Mouse (Mus musculus) forebrain, embryonic 14.5 days (tissue): Measurements from ENCODE around the gene Ddx39. TPM values are rescaled to one million over a fixed set of nuclear protein-coding genes. Genes with fewer than 3 reads are reported as not detected.

Experiments
- ATAC-seq: fragments of 200-750 bp; cut with Nextera tagmentation; 2 replicates; pipeline ENCODE4 v1.8.0; 2017; ENCODE audit warnings: mild to moderate bottlenecking, moderate library complexity
- DNase-seq: peaks from one replicate; pipeline ENCODE4 v3.0.0-alpha.2; 2015; ENCODE audit warnings: low spot score
- H3K27ac ChIP-seq: fragments of 300-500 bp; sonication (generic); 2 replicates; pipeline ENCODE4 v1.5.1; 2014; ENCODE audit warnings: low read depth, mild to moderate bottlenecking, control low read depth, low read length, moderate library complexity
- H3K27me3 ChIP-seq: fragments of 300-500 bp; sonication (generic); replicated peaks from 2 replicates; pipeline ENCODE4 v1.6.1; 2014; ENCODE audit warnings: low read length, control low read depth, mixed read lengths; ENCODE audit not compliant: control insufficient read depth, insufficient read depth
- H3K36me3 ChIP-seq: fragments of 300-500 bp; sonication (generic); 2 replicates; pipeline ENCODE4 v1.6.1; 2014; ENCODE audit warnings: low read length, control low read depth; ENCODE audit not compliant: control insufficient read depth, insufficient read depth
- H3K4me1 ChIP-seq: fragments of 300-500 bp; sonication (generic); 2 replicates; pipeline ENCODE4 v1.6.1; 2014; ENCODE audit warnings: antibody characterized with exemption, low read length, control low read depth; ENCODE audit not compliant: control insufficient read depth, insufficient read depth
- H3K4me2 ChIP-seq: fragments of 300-500 bp; sonication (generic); 2 replicates; pipeline ENCODE4 v1.6.1; 2014; ENCODE audit warnings: mild to moderate bottlenecking, control low read depth, low read length
- H3K4me3 ChIP-seq: fragments of 300-500 bp; sonication (generic); 2 replicates; pipeline ENCODE4 v1.5.1; 2014; ENCODE audit warnings: low read depth, low read length, control low read depth
- H3K9ac ChIP-seq: fragments of 300-500 bp; sonication (generic); 2 replicates; pipeline ENCODE4 v1.6.1; 2014; ENCODE audit warnings: mild to moderate bottlenecking, low read length, control low read depth, moderate library complexity
- H3K9me3 ChIP-seq: fragments of 300-500 bp; sonication (generic); replicated peaks from 2 replicates; pipeline ENCODE4 v1.6.1; 2016; ENCODE audit warnings: low read length, control low read depth, mixed read lengths; ENCODE audit not compliant: control insufficient read depth
- WGBS: fragments of 180-500 bp; shearing (Covaris S2); extraction: QIAGEN DNeasy Blood & Tissue Kit; methylation state at CpG from one replicate; pipeline ENCODE4 v1.1.7; 2014; 5-methylcytosine and 5-hydroxymethylcytosine counted together
- polyA plus RNA-seq: library from polyadenylated mRNA; unstranded; fragments of >200 nt; fragmentation: Nextera tagmentation; extraction: Ambion mirVana; gene quantifications from 2 replicates; pipeline ENCODE4 v1.2.1, GENCODE M21; 2014

Gene Ddx39
- polyA plus RNA-seq, 1 experiment from 2014 or later, result 133 TPM

- DNase-seq, result no peak
- ATAC-seq, result no peak; the same call in 1 of the 2 replicates
- H3K4me3 ChIP-seq, result peak overlapping the region; percentile 89
- H3K9ac ChIP-seq, result no peak overlapping the region
- peaks cover 6% of the 10 kb centered on the region for H3K36me3 ChIP-seq
- H3K4me1 ChIP-seq, result peaks cover 11% of the 10 kb centered on the region
- no peaks in the 10 kb centered on the region for H3K9me3 ChIP-seq
- no peaks in the 10 kb centered on the region for H3K27me3 ChIP-seq
- peak overlapping the region; percentile 44 for H3K4me2 ChIP-seq
- H3K27ac ChIP-seq, result no peak overlapping the region
- WGBS, result 16% methylated on average over 8 of the region's 8 CpGs
Measured at GRCm38 (mm10) chr8:83714676-83715030, 324 bp upstream of the Ddx39 start.

DNA sequence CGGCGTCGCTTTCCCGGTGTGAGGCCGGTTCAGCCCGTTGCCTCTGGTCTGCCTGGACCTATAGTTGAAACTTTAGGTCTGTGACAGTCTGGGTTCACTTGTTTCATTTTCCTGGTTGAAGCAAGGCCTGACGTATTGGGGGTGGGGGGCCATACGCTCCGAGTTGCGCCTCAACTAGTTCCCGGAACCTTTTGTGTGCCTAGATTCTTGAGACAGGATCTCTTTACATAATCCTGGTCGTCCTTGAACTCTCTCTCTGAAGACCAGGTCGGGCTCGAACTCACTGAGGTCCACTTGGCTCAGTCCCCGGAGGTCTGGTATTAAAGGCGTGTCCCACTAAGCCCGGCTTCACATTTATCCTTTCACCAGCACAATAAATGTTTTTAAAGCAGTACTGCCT is 794 bp downstream of the Ddx39 start:
- DNase-seq (no peak), ATAC-seq (no peak)
- no peak overlapping the region; the same call in 1 of the 2 replicates for H3K27ac ChIP-seq
- H3K4me2 ChIP-seq, result peak overlapping the region; percentile 92
- H3K9ac ChIP-seq, result peak overlapping the region; percentile 86
- 2% methylated on average over 17 of the region's 17 CpGs for WGBS
- H3K4me3 ChIP-seq, result peak overlapping the region; percentile 89
- H3K4me1 ChIP-seq, result peaks cover 11% of the 10 kb centered on the region
- no peaks in the 10 kb centered on the region for H3K27me3 ChIP-seq
- peaks cover 17% of the 10 kb centered on the region for H3K36me3 ChIP-seq
- no peaks in the 10 kb centered on the region for H3K9me3 ChIP-seq

GRCm38 (mm10) chr8:83716563-83716962 is 1.6 kb downstream of the Ddx39 start:
- 74% methylated on average over 2 of the region's 2 CpGs for WGBS
- ATAC-seq (no peak), DNase-seq (no peak)
- no peak overlapping the region for H3K27ac ChIP-seq
- H3K36me3 ChIP-seq, result peaks cover 25% of the 10 kb centered on the region
- H3K9me3 ChIP-seq, result no peaks in the 10 kb centered on the region
- peak overlapping the region; percentile 89 for H3K4me3 ChIP-seq
- peaks cover 11% of the 10 kb centered on the region for H3K4me1 ChIP-seq
- H3K4me2 ChIP-seq, result peak overlapping the region; percentile 92
- no peaks in the 10 kb centered on the region for H3K27me3 ChIP-seq
- H3K9ac ChIP-seq, result peak overlapping the region; percentile 0; the same call in 1 of the 2 replicates

DNA sequence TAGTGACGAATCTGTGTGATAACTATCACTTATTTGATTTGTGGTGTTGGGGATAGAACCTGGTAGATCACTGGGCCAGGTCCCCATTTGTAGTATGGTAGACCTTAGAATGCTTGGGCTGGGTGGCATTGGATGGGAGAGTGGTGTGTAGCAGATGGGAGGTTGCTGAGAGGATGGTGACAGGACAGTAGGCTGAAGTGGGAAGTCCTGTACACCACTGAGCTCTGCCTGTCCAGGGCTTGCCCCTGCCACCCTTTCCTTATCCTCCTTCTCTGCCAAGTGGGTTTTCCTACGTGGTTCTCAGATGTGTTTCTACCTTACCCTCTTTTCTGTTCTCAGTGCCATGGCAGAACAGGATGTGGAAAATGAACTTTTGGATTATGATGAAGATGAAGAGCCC is 4.1 kb downstream of the Ddx39 start:
- no peak overlapping the region for H3K27ac ChIP-seq
- H3K36me3 ChIP-seq, result peaks cover 50% of the 10 kb centered on the region
- H3K9me3 ChIP-seq, result no peaks in the 10 kb centered on the region
- peaks cover 11% of the 10 kb centered on the region for H3K4me1 ChIP-seq
- H3K9ac ChIP-seq, result no peak overlapping the region
- no peak for ATAC-seq
- no peaks in the 10 kb centered on the region for H3K27me3 ChIP-seq
- no peak overlapping the region for H3K4me2 ChIP-seq
- H3K4me3 ChIP-seq, result no peak overlapping the region
- 90% methylated on average over 2 of the region's 2 CpGs for WGBS
- DNase-seq, result no peak

DNA sequence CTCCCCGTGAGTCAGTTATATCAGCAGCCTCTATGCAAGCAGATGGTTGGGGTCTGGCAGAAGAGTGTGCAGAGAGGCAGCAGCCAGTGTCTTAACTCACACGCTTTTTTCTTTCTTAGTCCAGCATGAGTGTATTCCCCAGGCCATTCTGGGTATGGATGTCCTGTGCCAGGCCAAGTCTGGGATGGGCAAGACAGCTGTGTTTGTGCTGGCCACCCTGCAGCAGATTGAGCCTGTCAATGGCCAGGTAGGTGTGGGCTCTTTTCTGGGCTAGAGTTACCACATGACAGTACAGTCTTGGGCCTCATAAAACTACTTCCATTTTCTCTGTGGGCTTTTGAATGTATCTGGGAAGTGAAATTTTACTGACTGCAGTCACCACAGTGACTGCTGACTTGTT is 4.7 kb downstream of the Ddx39 start:
- no peak overlapping the region for H3K4me3 ChIP-seq
- H3K27me3 ChIP-seq, result no peaks in the 10 kb centered on the region
- no peak for ATAC-seq
- peaks cover 56% of the 10 kb centered on the region for H3K36me3 ChIP-seq
- no peak overlapping the region for H3K4me2 ChIP-seq
- WGBS, result 89% methylated on average over 2 of the region's 2 CpGs
- H3K9ac ChIP-seq, result no peak overlapping the region
- no peak overlapping the region for H3K27ac ChIP-seq
- H3K9me3 ChIP-seq, result no peaks in the 10 kb centered on the region
- H3K4me1 ChIP-seq, result peaks cover 11% of the 10 kb centered on the region
- DNase-seq, result no peak

DNA sequence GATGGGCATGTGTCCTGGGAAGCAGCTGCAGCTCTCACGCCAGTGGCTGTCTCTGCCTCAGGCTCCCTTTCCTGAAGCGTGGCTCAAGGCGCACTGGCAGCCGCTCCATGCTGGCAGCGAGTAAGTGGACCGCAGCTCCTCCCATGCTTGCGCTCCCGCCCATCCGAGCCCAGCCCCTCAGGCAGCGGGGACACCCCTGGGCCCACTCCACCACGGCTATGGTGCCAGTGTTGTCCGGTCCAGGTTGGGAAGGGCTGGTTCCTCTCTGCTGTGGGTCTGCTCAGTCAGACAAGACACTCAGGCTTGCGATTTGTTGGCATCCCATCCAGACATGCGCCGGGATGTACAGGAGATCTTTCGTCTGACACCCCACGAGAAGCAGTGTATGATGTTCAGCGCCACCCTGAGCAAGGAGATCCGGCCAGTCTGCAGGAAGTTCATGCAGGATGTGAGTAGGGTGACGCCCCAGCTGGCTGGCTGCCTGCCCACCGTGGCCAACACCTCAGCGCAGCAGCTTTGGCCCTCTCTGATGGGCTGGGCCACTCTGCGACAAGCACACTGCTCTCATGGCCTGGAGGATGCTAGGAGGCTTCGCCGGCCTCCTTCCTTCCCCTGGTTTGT is 6.5 kb downstream of the Ddx39 start:
- Histone ChIP-seq H3K36me3 (peaks cover 71% of the 10 kb centered on the region), H3K4me2 (no peak overlapping the region)

DNA sequence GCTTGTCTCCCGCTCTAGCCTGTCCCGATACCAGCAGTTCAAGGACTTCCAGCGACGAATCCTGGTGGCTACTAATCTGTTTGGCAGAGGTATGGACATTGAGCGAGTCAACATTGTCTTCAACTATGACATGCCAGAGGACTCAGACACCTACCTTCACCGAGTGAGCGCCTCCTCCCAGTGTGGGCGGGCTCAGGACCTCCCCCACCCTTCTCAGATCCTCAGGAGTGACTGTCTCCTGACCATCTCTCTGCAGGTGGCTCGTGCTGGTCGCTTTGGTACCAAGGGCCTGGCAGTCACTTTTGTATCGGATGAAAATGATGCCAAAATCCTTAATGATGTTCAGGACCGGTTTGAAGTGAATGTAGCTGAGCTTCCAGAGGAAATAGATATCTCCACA is 7.7 kb downstream of the Ddx39 start:
- Histone ChIP-seq H3K4me1 (no peaks in the 10 kb centered on the region), H3K36me3 (peaks cover 71% of the 10 kb centered on the region)
- 92% methylated on average over 12 of the region's 12 CpGs for WGBS

More for the DNA sequence above, 6.5 kb downstream of the Ddx39 start:
- Histone ChIP-seq H3K27me3 (no peaks in the 10 kb centered on the region), H3K9ac (no peak overlapping the region), H3K27ac (no peak overlapping the region), H3K9me3 (no peaks in the 10 kb centered on the region), H3K4me1 (peaks cover 4% of the 10 kb centered on the region), H3K4me3 (no peak overlapping the region)
- ATAC-seq, result no peak
- 90% methylated on average over 25 of the region's 25 CpGs for WGBS
- no peak for DNase-seq

DNA sequence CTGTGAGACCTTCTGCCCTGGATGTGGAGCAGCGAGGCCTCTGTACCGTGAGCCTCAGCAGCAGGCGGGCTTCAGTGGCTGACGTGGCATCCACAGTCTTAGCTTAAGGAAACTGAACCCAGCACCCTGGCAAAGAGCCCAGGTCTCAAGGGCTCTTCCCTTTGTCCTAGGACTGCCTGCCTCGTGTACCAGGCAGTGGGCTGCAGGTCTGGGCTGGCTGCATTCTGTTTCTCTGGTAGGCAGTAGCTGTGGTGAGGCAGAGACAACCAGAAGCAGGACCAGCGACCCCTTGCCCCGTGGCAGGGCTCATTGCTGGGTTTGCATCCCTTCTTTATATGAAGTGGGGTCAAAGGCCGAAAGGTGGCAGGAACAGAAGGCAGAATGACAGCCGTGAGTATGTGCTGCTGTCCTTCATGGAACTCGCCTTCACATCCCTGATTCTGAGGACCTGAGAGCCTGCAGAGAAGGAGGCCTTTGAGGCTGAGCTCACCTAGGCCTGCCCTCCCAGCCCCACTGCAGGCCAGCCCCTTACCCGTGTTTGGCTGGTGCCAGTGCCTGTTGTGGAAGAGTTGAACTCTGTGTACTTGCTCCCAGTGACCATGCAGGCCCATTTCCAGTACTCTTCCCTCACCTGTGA is 8.6 kb downstream of the Ddx39 start:
- DNase-seq (no peak), ATAC-seq (no peak)
- H3K4me1 ChIP-seq, result no peaks in the 10 kb centered on the region

More for the DNA sequence above, 7.7 kb downstream of the Ddx39 start:
- no peak for ATAC-seq
- H3K27me3 ChIP-seq, result no peaks in the 10 kb centered on the region
- no peak overlapping the region for H3K4me2 ChIP-seq
- H3K9ac ChIP-seq, result no peak overlapping the region
- no peak overlapping the region for H3K4me3 ChIP-seq
- no peak overlapping the region for H3K27ac ChIP-seq
- no peak for DNase-seq
- H3K9me3 ChIP-seq, result no peaks in the 10 kb centered on the region

GRCm38 (mm10) chr8:83724697-83725482 is 9.9 kb downstream of the Ddx39 start:
- peak; percentile 67 for DNase-seq
- Histone ChIP-seq H3K27me3 (no peaks in the 10 kb centered on the region), H3K4me3 (no peak overlapping the region), H3K9me3 (no peaks in the 10 kb centered on the region), H3K9ac (no peak overlapping the region), H3K4me1 (no peaks in the 10 kb centered on the region), H3K27ac (no peak overlapping the region), H3K36me3 (peaks cover 63% of the 10 kb centered on the region), H3K4me2 (no peak overlapping the region)
- 36% methylated on average over 15 of the region's 15 CpGs for WGBS
- ATAC-seq, result peak; percentile 64

More for the DNA sequence above, 8.6 kb downstream of the Ddx39 start:
- Histone ChIP-seq H3K27me3 (no peaks in the 10 kb centered on the region), H3K9me3 (no peaks in the 10 kb centered on the region), H3K9ac (no peak overlapping the region), H3K27ac (no peak overlapping the region), H3K4me3 (no peak overlapping the region), H3K4me2 (no peak overlapping the region), H3K36me3 (peaks cover 71% of the 10 kb centered on the region)
- 83% methylated on average over 11 of the region's 11 CpGs for WGBS
